Mouse (Mus musculus) spleen, adult 2 months (tissue): ENCODE measurements at regions not wholly inside any gene's neighbourhood (a gene's known extent, or its start where the extent isn't known, plus 50 kb on each side); places are given as distances from the start of the nearest gene placed in this dataset.

ENCODE experiments used
- DNase-seq, 2 experiments: peaks; one replicate each; pipeline versions ENCODE4 v3.0.0 to v3.0.0-alpha.2; 2012 to 2021; ENCODE audit warnings: low spot score in 2 of 2, low read depth in 1 of 2
- H3K27ac ChIP-seq: fragments of 200-500 bp; 2 replicates; pipeline ENCODE4 v1.5.1; 2012; ENCODE audit warnings: low read length, inconsistent platforms; ENCODE audit not compliant: insufficient read depth
- H3K27me3 ChIP-seq: fragments of 200-500 bp; 2 replicates; pipeline ENCODE4 v1.6.1; 2012; ENCODE audit warnings: mild to moderate bottlenecking, moderate library complexity, low read length, inconsistent platforms; ENCODE audit not compliant: control insufficient read depth, insufficient read depth
- H3K36me3 ChIP-seq: fragments of 200-500 bp; 2 replicates; pipeline ENCODE4 v1.6.1; 2012; ENCODE audit warnings: mild to moderate bottlenecking, low read length, inconsistent platforms; ENCODE audit not compliant: control insufficient read depth, insufficient read depth
- H3K4me1 ChIP-seq: fragments of 200-500 bp; 2 replicates; pipeline ENCODE4 v1.6.1; 2011; ENCODE audit warnings: inconsistent platforms; ENCODE audit not compliant: control insufficient read depth, insufficient read depth, insufficient read length
- H3K4me3 ChIP-seq: fragments of 200-500 bp; 2 replicates; pipeline ENCODE4 v1.5.1; 2011; ENCODE audit warnings: mild to moderate bottlenecking, inconsistent platforms; ENCODE audit not compliant: insufficient read depth, insufficient read length; ENCODE audit errors: extremely low read depth
- CTCF ChIP-seq: fragments of 200-500 bp; IDR thresholded peaks from 2 replicates; pipeline ENCODE4 v1.5.1; 2011; ENCODE audit warnings: mild to moderate bottlenecking, inconsistent platforms; ENCODE audit not compliant: insufficient read depth, insufficient read length, insufficient replicate concordance; ENCODE audit errors: extremely low read depth
- POLR2A ChIP-seq: fragments of 200-500 bp; IDR thresholded peaks from 2 replicates; pipeline ENCODE4 v1.6.1; 2011; ENCODE audit warnings: low read depth, low read length, inconsistent platforms
- WGBS: fragments of 180-500 bp; shearing (Covaris S2); methylation state at CpG from one replicate; pipeline ENCODE4 v1.1.7; 2018; 5-methylcytosine and 5-hydroxymethylcytosine counted together

DNA sequence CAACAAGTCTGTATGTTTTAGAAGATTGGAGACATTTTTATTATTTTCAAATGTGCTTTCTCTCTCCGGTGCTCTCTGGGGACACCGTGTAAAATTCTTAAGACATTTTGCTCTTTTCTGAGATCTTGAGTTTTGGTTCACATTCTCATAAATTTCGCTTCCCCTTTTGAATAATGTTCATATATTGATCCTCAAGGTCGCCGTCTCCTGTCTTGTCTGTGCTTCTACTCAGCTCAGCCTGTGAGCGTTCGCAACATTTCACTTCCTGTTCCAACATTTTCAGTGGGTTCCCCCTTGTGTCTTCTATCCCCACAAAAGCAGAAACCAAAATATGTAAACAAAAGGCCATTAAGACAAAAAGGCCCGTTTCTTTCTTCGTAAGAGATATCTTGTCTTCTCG lies 154.5 kb downstream of the Atxn7l3b start:
- H3K27me3 ChIP-seq, result no peaks in the 10 kb centered on the region
- H3K4me1 ChIP-seq, result no peaks in the 10 kb centered on the region
- WGBS, result 84% methylated on average over 10 of the region's 10 CpGs
- DNase-seq, result no peak
- TF ChIP-seq CTCF (no peak), POLR2A (no peak)
- H3K27ac ChIP-seq, result no peak overlapping the region
- no peak overlapping the region for H3K4me3 ChIP-seq
- no peaks in the 10 kb centered on the region for H3K36me3 ChIP-seq

- TF ChIP-seq POLR2A, result no peak
- TF ChIP-seq CTCF, result no peak
- 67% methylated on average over 1 of the region's 1 CpGs for WGBS
- Histone ChIP-seq H3K27ac (no peak overlapping the region), H3K4me1 (no peaks in the 10 kb centered on the region), H3K36me3 (no peaks in the 10 kb centered on the region), H3K4me3 (no peak overlapping the region; the same call in 1 of the 2 replicates), H3K27me3 (no peaks in the 10 kb centered on the region)
- no peak for DNase-seq
Measured at GRCm38 (mm10) chr10:112746683-112747082, 182.1 kb downstream of the Atxn7l3b start.

- Histone ChIP-seq H3K36me3 (no peaks in the 10 kb centered on the region), H3K27ac (no peak overlapping the region), H3K27me3 (no peaks in the 10 kb centered on the region), H3K4me3 (no peak overlapping the region), H3K4me1 (no peaks in the 10 kb centered on the region)
- TF ChIP-seq POLR2A (no peak), CTCF (no peak)
- no peak for DNase-seq
- 12% methylated on average over 2 of the region's 2 CpGs for WGBS
Measured at GRCm38 (mm10) chr10:112743527-112743926, 185.3 kb downstream of the Atxn7l3b start.

DNA sequence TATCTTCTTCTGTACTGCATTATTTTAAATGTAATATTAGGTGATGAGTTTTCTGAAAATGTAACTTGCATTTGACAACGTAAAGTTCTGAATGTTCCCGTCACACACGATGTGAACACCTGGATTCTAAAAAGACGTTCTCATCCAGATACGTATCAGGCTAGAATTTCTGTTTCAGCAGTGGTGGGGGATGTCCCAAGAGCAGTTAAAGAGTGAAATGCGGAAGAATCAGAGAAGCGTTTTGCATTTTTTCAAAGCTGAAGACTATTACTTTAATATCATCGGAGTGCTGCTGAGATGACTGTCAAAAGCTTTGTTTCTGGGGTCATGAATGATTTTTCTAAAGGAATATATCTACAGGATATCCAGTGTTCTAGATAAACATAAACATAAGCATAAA lies 186.7 kb downstream of the Atxn7l3b start:
- H3K27ac ChIP-seq, result no peak overlapping the region
- 91% methylated on average over 8 of the region's 8 CpGs for WGBS
- H3K4me1 ChIP-seq, result no peaks in the 10 kb centered on the region
- H3K36me3 ChIP-seq, result no peaks in the 10 kb centered on the region
- no peak overlapping the region for H3K4me3 ChIP-seq
- DNase-seq, result no peak
- no peak for TF ChIP-seq CTCF
- TF ChIP-seq POLR2A, result no peak
- no peaks in the 10 kb centered on the region for H3K27me3 ChIP-seq
